Mouse (Mus musculus): ENCODE measurements at regions not wholly inside any gene's neighbourhood (a gene's known extent, or its start where the extent isn't known, plus 50 kb on each side); places are given as distances from the start of the nearest gene placed in this dataset.

DNA sequence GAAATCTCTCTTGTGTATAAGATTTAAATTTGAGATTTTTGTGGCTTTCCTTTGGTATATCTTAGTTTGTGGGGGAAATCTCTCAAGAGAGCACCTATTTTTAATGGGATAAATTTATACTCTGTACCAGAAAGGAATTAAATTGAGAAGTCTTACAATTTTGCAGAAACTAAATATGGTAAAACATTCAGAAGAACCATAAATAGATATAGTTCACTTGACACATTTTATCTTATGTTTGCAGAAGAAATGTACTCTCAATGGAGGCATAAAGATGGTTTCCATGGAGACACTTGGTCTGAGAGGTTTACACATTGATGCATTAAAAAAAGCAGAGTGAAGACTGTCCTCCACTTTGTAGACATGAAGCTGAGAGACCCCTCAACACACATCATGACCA, 86.9 kb downstream of the Ndufa10 start:
- DNase-seq (ENCODE audit: extremely low spot score) = no peak

DNA sequence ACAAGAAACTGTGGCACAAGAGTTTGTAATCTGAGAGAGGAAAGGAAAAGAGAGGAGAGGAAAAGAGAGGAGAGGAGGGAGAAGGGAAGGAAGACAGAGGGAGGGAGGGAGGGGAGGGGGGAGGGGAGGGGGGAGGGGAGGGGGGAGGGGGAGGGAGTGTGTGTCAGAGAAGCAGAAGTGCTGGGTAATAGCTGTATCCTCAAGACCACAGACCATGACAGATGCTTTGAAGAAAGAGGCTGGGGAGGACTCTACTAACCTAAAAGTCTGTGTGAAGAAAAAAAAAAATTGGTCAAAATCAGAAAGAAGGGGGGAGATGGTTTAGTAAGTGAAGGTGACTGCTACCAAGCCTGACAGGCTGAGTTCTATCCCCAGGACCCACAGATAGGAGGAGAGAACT, 88.7 kb downstream of the Ndufa10 start:
- DNase-seq (ENCODE audit: extremely low spot score) = no peak

GRCm38 (mm10) chr1:92383749-92384148, 89.9 kb downstream of the Ndufa10 start:
- no peak for DNase-seq (ENCODE audit: extremely low spot score)

DNA sequence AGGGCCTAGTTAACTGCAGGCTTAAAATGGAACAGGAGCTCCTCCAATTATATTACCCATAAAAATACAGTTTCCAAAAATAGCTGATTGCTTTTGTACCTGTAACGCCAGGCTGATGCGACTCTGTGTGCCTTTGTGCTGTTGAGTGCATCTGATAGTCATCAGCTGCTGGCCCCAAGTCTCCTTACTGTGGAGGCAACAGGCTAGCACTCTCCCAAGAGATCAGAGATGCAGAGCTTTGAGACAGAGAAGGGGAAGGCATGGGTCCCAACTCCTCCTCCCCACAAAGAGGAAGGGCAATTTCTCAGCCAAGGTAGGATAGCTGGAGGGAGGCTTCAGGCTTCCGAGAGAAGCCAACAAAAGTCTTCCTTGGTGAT, 94.2 kb downstream of the Ndufa10 start:
- DNase-seq (ENCODE audit: extremely low spot score) = no peak

GRCm38 (mm10) chr1:92378741-92379509, 94.7 kb downstream of the Ndufa10 start:
- peak; percentile 17 for DNase-seq (ENCODE audit: extremely low spot score)

DNA sequence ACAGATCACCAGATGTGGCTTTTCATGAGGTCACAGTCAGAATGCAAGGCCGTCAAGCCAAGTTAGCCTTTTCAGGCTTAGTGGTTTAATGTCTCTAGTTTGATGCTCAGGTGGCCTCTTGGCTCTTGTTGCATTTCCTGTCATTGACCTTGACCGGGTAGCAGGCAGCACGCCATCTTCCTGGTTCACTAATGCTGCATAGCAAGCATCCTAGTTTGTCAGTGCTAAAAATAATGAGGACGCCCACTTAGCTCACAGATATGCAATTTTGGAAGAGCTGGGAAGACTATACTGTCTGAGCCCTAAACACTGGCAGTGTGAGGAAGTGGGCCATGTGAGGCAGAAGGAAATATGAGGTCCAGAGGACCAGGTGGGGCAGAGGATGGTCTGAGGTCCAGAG, 97.2 kb downstream of the Ndufa10 start:
- no peak for DNase-seq (ENCODE audit: extremely low spot score)

DNA sequence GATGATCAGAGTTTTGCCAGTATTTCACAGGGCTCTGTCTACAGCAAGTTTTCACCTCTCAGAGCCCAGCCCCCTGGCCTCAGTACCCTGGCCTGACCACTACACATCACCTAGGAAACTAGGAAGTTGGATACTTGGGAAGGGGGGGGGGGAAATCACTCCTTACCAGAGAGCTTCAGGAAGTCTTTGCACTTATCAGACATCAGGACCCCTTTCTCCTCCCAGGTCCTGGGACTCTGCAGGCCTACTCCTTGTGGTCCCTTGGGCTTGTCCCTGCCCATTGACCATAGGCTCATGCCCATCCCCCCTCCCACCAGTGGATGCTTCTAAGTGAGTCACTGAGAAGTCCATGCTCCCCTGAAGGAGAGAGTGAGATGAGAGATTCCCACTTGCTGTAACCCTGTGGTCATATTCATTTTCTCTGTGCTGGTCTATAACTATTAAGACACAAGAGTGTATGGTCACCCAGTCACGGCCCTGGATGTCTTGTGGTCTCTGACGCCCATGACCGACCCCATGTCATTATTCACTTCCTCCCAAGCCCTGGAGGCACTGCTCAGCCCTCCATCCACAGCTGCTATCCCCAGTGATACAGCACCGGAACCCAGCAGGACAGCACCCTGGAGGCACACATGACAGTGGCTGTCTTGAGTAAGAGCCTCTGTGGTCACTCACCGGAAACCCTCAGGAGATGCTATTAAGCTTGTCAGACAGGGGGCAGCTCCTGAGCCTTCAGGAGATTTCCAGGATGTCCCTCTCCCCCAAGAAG, 101.3 kb downstream of the Ndufa10 start:
- no peak for DNase-seq (ENCODE audit: extremely low spot score)

- no peak for DNase-seq (ENCODE audit: extremely low spot score)
Measured at GRCm38 (mm10) chr1:92371357-92371981, 102.2 kb downstream of the Ndufa10 start.

GRCm38 (mm10) chr1:92370842-92371241, 102.8 kb downstream of the Ndufa10 start:
- no peak for DNase-seq (ENCODE audit: extremely low spot score)

- DNase-seq (ENCODE audit: extremely low spot score) = no peak
Measured at GRCm38 (mm10) chr1:92369972-92370371, 103.7 kb downstream of the Ndufa10 start.

- no peak for DNase-seq (ENCODE audit: extremely low spot score)
Measured at GRCm38 (mm10) chr1:92366249-92366648, 107.4 kb downstream of the Ndufa10 start.

DNA sequence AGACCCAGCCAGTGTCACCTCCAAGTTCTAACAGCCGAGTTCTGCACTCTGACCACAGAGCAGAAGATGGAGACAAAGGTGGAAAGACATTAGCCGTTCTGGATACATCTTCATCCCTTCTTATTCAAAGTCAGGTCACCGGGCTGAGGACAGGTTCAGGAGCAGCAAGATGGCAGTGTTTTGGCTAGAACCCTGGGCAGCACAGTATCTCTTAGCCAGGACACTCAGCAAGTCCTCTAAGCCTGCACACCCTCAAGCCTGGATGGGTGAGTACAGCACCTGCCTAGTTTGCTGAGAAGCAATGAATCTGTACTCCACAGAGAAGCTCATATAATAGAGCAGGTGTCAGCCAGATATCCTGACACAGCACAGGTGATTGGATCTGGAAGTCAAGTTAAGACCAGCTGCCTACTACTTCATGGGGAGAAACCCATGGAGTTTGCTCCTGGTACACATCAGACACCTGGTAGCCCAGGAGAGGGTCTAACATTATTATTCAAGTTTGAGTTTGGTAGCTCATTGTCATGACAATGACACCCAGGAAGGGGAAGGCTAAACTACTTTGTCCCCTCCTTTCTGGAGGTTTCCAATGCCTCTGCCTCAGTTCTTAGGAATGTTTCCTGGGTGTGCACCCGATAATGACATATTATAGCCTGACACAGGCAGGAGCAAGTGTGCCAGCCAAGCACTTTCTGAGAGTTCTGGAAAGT, 108.1 kb downstream of the Ndufa10 start:
- no peak for DNase-seq (ENCODE audit: extremely low spot score)

DNA sequence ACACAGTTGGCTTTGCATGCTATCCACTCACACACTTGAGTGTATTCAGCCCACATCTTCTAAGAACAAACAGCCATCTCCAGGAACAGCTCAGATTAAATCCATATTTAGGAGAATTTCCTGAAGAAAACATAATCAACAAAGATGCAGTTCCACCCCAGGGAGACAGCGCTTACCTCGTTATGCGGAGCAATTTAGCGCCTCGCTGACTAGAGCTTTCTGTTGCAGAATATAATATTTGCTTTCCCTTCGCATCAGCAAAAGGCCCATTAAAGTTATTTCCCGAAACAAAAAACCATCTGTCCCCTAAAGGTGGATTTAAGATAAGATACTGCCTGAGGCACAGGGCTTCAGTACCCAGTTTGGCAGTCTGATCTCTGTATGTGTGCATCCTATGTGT, 112.0 kb downstream of the Ndufa10 start:
- DNase-seq (ENCODE audit: extremely low spot score) = no peak

GRCm38 (mm10) chr1:92360255-92360654, 113.4 kb downstream of the Ndufa10 start:
- peak; percentile 72 for DNase-seq (ENCODE audit: extremely low spot score)

DNA sequence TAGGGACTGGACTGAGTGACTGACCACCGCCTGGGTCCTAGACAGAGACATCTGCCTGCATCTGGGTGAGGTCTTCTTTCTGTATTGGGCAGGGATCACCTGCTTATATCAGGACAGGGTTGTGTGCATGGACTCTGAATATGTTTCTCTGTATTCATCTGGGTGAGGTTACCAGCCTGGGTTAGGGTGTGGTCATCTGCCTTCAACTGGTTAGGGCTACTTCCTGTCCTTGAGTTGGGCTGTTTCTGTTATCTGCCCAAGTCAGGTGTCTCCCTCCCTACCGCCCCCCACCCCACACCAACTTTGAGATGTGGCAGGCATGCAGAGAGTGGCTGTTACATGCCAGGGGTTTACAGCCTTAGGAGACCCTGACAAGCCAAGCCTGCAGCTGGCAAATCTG, 114.2 kb downstream of the Ndufa10 start:
- no peak for DNase-seq (ENCODE audit: extremely low spot score)

DNA sequence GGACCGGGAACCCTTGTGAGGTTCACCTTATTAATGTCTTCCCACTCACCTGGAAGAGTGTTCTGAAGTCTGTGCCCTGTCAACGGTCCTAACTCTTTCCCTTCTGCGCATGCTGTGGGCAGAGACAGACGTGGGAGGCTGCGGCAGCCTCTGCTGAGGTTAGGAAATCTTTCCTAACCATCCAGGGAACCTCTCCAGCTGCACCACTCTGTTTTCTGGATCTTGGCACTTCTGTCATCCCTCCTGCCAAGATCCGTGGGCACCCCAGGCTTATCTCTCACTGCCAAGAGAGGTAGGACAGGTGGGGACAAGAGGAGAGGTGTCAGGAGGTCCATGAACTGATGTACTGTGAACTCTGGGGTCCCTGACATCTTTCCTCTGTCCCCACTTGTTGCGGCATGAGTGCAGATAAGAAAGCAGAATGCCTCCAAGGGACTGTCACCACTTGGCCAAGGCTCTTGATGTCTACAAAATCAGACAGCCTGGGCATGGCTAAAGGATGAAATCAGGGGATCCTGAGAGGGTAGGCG, 114.8 kb downstream of the Ndufa10 start:
- no peak for DNase-seq (ENCODE audit: extremely low spot score)

- no peak for DNase-seq (ENCODE audit: extremely low spot score)
Measured at GRCm38 (mm10) chr1:92348353-92349005, 125.2 kb downstream of the Ndufa10 start.

DNA sequence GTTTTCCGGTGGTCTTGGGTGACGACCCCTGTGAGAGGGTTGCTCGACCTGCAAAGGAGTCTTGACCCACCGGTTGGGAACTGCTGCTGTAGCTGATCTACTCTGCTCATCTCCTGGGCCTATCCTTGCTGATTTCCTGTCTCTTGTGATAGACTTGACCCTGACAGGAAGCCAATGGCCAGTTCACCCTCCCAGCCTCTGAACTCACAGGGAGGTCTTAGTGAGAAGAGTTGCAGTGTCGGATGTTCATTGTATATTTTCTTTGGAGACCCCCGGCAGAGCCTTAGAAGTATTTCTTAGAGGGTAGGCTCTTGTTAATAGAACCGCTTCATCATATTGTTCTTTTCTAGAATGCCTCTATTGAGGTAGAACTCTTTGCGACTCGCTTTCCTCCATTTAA, 126.0 kb downstream of the Ndufa10 start:
- no peak for DNase-seq (ENCODE audit: extremely low spot score)

GRCm38 (mm10) chr1:92343768-92344167, 129.9 kb downstream of the Ndufa10 start:
- no peak for DNase-seq (ENCODE audit: extremely low spot score)

DNA sequence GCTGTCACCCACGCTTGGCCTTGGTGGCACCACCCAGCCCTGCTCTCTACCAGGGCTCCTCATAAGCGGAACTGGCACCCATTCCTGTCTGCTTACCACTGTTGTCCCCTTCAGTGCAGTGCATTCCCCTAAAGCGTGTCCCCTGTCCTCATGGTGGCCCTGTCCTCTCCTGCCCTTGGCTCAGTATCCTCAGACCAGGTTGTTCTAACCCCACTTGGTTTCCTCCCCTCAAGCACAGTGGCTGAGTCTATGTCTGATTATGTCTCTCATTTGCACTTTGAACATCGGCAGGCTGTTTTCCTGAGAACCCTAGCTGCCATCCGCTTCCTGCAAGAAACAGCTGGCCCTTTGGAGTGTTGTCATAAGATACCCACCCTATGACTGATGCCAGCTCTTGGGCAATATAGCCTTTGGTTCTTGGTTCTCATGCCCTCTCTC, 130.5 kb downstream of the Ndufa10 start:
- no peak for DNase-seq (ENCODE audit: extremely low spot score)

DNA sequence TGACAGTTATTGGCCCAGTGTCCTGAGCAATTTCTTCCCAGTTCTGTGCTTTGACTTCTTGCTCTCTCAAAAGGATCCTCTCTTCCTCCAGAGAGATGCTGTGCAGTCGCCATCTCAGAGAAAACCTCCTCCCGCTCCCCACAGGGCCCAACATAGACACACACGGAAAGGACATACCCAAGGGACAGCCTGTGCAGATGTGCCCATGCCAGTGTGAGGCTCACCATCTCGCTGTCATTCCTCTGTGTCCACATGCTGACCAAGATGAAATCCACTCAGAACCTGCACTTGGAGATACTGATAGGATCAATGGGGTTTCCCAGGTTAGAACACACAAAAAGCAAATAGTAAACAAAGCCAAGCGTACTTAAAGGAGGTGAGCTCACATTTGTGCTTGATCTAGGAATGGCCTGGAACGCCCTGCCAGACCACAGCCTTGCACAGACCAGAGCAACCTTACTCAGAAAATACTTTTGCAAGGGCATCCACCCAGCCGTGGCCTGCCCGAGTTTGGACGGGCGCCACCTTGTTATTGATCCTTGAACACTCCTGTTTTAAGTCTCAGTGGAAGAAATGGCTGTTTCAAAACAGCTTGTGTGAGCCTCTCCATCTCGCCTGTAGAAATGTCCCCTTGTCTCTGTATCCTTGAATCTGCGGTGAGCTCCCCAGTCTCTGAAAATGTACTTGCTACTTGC, 131.7 kb downstream of the Ndufa10 start:
- no peak for DNase-seq (ENCODE audit: extremely low spot score)

Measured in embryo, embryonic 9.5 days (tissue).